Mouse (Mus musculus) retina, adult 2 months (tissue): ENCODE results near the gene Nub1.
"Not testable (repeated sequence)": the region's sequence is repeated elsewhere in the genome, so short reads cannot be mapped to it uniquely, and the experiment has no call there.

Source experiments
- DNase-seq: peaks from one replicate; pipeline ENCODE4 v3.0.0-alpha.2; 2012; ENCODE audit warnings: low read depth, low spot score

Gene Nub1

GRCm38 (mm10) chr5:24685366-24686093 lies at the start of gene Nub1:
TSS of gene Nub1 (plus strand) at chr5:24685532.
- DNase-seq, result peak; percentile 97

- DNase-seq, result no peak
Observed at GRCm38 (mm10) chr5:24636987-24637386, 48.3 kb upstream of the Nub1 start.

DNA sequence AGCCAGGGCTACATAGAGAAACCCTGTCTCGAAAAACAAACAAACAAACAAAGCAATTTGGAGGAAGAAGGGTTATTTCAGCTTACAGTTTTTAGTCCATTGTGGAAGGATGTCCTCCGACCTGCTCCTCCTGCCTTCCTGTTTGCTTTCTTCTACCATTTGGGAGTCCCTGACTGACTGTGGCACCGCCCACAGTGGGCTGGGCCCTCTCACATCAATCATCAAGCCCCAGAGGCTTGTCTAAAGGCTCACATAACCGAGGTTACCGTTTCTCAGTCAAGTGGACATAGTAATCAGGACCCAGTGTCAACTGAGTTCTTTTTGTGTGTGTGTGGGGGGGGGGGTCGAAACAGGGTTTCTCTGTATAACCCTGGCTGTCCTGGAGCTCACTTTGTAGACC lies 47.2 kb upstream of the Nub1 start:
- DNase-seq, result no peak

GRCm38 (mm10) chr5:24639081-24639480 lies 46.3 kb upstream of the Nub1 start:
- no peak for DNase-seq

DNA sequence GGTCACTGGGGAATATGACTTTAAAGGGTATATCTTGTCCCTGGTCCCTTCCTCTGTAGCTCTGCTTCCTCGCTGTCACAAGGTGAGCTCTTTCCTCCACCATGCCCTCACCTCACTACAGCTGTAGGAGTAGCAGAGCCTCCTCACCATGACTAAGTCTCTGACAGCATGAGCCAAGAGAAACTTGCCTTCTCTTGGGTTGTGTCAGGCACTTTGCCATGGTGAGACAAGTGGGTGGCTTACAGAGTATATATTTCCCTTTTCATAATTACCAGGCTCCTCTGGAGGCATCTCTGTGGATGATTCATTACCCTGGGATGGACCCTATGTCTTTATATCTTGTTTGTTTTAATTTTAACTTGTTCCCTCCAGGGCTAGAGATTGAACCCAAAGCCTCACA lies 39.9 kb upstream of the Nub1 start:
- DNase-seq, result no peak

GRCm38 (mm10) chr5:24649231-24649630 lies 36.1 kb upstream of the Nub1 start:
- DNase-seq, result no peak

DNA sequence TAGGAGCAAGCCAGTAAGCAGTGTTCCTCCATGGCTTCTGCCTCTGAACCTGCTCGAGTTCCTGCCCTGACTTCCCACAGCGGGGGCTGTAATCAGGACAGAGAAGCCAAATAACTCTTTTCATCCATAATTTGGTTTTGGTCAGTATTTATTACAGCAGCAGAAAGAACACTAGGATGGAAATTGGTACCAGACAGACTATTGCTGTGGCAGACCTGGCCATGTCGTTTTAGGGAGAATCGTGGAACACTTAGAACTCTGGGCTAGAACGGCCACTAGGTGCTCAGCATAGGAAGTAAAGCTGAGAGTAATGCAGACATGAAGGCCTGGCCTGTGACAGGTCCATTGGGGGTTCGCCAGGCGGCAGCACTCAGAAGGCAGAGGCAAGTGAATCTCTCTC lies 35.6 kb upstream of the Nub1 start:
- no peak for DNase-seq

DNA sequence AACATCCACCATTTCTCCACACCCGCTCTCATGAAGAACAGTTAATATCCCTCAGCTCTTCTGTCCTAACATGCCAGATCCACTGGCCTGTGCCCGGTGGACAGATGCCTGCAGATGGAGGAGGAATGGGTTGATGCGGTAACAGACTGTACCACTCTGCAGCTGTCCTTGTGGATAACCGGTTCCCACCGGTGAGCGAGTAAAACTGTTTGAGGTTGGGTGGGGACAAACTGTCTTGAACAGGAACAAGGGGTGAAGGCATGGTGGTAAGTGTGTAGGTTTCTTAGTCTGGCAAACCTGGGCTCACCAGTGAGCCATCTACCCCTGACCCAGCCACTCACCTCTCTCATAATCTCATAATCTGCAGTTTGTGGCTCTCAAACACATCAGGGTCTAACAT lies 34.0 kb upstream of the Nub1 start:
- no peak for DNase-seq

- DNase-seq, result peak; percentile 32
Observed at GRCm38 (mm10) chr5:24651768-24652752, 33.3 kb upstream of the Nub1 start.

GRCm38 (mm10) chr5:24652780-24653179 lies 32.6 kb upstream of the Nub1 start:
- DNase-seq, result no peak

- DNase-seq, result no peak
Observed at GRCm38 (mm10) chr5:24654491-24654890, 30.8 kb upstream of the Nub1 start.

- DNase-seq, result no peak
Observed at GRCm38 (mm10) chr5:24657113-24657512, 28.2 kb upstream of the Nub1 start.

GRCm38 (mm10) chr5:24659708-24660423 lies 25.5 kb upstream of the Nub1 start:
- DNase-seq, result no peak

- no peak for DNase-seq
Observed at GRCm38 (mm10) chr5:24661457-24661856, 23.9 kb upstream of the Nub1 start.

DNA sequence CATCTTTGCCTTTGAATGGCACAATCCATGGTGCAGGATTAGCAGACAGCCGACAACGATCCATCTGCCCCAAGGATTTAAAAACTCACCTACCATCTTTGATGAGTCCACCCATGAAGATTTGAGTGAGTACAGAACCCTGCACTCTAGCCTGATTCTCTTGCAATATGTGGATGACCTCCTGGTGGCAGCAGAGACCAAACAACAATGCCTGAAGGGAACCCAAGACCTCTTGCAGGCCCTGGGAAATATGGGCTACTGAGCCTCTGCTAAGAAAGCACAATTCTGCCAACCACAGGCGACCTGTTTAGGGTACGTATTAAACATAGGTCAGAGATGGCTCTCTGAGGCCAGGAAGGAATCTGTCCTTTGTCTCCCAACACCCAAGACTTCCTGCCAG lies 11.1 kb upstream of the Nub1 start:
- DNase-seq, result peak; percentile 52

DNA sequence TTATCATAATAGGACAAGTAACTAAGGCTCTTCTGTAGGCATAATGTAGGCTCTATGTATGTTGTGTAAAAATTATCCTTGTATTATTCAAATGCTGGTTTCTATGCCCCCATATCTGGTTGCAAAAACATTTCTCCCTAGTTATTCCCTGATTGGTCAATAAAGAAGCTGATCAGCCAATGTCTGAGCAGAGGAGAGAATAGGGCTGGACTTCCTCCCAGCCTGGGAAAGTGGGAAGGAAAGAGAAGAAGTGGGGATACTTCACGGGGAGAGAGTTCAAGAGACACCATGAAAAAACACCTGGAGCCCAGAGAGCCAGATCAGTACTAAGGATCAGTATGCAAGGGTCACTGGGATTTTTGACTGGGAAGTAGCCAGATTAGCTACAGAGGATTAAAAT lies 3.9 kb upstream of the Nub1 start:
- DNase-seq, result no peak

DNA sequence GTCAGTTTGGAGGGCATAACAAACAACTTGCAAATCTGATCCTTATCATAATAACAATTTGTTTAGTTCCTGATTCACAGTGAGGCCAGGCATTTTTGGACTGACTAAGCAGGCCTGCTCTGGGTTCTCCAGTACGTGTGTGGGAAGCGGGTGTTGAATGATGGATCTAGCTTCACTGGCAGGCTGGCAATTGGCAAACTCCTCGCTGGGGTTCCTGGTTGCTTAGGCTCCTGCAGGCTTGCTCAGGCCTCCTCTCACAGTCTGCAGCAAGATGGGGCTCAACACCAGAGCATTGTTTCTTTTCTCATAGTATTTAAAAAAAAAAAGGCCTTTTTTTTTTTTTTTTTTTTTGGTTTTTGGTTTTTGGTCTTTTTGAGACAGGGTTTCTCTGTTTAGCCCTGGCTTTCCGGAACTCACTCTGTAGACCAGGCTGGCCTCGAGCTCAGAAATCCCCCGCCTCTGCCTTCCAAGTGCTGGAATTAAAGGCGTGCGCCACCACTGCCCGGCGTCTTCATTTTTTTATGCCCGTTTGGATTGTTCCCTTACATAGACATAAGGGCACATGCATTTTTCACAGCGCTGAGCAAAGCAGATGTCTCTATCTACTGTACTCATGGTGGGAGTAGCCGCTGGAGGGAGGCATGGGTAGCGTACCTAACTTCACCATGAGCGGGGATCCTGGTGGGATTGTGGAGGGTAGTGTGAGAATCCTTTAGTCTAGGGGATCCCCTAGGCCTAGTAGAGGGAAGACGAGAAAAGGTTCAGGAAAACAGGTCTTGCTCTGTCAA lies 560 bp upstream of the Nub1 start:
- DNase-seq, result no peak

- DNase-seq, result peak; percentile 30
Observed at GRCm38 (mm10) chr5:24686176-24686575, 844 bp downstream of the Nub1 start.

DNA sequence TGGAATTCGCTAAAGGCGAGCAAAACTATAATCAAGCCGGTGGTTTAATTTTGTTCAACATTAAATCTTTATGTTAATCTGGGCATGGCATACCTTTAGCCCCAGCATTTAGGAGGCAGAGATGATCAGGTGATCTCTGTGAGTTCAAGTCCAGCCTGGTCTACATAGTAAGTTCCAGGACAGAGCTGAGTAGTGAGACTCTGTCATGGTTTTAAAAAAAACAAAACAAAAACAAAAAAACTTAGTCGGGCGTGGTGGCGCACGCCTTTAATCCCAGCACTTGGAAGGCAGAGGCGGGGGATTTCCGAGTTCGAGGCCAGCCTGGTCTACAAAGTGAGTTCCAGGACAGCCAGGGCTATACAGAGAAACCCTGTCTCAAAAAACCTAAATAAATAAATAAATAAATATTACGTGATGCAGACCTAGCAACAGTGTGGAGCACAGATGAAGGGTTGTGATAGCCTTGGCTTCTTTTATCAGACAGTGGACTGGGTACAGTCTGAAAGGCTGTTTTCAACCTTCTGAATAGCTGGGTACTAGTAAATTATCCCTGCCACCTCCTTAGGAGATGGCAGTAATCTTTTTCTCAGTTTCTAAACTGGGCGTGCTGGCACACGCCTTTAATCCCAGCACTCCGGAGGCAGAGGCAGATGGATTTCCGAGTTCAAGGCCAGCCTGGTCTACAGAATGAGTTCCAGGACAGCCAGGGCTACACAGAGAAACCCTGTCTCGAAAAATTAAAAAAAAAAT lies 1.5 kb downstream of the Nub1 start:
- not testable (repeated sequence) for DNase-seq

GRCm38 (mm10) chr5:24687696-24688095 lies 2.4 kb downstream of the Nub1 start:
- no peak for DNase-seq

- DNase-seq, result no peak
Observed at GRCm38 (mm10) chr5:24696704-24697103, 11.4 kb downstream of the Nub1 start.
